Mouse (Mus musculus) CD4-positive, CD25-positive, alpha-beta regulatory T cell, adult 4 months (primary cell): ENCODE measurements around the gene Snf8. TPM values are rescaled to one million over a fixed set of nuclear protein-coding genes. Genes with fewer than 3 reads are reported as not detected.
A peak's percentile ranks its signal among the peaks of the same experiment; 100 is the strongest.

ENCODE experiments used
- ATAC-seq: one replicate; pipeline ENCODE4 v1.8.0; 2017
- polyA plus RNA-seq, 2 experiments: library from polyadenylated mRNA; unstranded; fragments of 100-300 nt; shearing (Covaris generic); gene quantifications; one replicate each; pipeline ENCODE4 v1.2.1; 2017

The Snf8 gene
- polyA plus RNA-seq, result 10 to 100 TPM; 32.8 to 42.6 TPM

DNA sequence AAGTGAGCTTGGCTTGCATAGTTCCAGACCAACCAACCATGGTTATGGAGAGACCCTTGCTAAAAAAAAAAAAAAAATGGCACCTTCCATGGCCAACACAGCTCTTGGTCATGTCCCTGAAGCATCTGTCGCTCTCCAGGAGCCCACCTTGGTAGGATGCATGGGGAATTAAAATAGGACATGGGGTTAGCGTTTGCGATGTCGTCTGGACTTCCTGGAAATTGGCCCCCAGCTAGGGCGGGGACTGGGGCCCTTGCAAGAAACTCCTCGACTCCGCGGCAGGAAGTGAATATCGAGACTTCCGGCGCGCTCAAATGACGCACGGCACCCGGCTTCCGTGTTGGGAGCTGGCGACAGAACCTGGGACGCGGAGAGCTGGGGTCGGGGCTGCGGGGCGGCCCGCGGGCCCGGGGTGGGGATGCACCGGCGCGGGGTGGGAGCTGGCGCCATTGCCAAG is at the start of gene Snf8:
Gene Snf8, plus strand, starts transcription at position 290 of the 457 bp plus-strand sequence.
- peak; percentile 93 for ATAC-seq

DNA sequence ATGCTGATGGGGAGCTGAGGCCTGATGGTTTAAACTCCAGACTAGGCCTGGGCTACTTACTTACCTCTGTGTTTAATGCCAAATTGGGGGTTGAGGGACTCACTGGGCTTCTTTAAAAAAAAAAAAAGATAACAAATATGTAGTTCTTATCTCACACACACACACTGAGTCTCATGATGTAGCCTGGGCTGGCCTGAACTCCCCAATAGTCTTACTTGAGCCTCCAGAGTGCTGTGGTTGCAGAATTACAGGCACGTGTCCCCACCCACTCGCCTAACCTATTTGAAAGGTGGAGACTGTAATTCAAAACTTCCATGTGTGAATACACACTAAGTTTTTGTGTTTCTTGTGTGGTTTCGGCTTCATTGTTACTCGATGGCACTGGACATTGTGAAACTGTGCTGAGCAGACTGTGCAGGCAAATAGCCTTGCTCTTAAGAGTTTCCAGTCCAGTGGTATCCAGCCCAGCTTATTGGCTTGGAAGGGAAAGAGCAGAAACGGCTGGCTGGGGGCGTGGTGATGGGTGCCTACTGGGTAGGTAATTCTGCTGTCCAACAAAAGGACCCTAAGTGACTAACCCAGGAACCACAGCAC is 46.7 kb upstream of the Snf8 start:
- no peak for ATAC-seq

DNA sequence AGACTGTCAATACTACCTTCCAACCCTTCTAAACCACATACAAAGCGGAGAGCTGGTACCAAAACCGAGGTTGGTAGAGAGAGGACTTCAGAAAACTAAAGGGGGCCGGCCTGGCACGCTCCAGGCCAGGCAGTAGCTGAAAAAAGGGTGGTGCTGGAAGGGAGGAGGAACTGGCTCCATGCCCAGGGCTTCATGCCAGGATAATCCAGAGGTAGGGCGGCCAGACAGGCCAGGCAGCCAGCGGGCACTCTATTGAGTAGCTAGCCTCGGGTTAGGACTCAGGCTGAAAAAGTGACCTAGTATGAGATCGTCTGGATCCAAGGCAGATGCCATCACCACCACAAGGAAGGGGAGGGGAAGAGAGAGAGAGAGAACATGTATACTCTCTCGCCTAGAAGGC is 46.2 kb upstream of the Snf8 start:
- no peak for ATAC-seq

DNA sequence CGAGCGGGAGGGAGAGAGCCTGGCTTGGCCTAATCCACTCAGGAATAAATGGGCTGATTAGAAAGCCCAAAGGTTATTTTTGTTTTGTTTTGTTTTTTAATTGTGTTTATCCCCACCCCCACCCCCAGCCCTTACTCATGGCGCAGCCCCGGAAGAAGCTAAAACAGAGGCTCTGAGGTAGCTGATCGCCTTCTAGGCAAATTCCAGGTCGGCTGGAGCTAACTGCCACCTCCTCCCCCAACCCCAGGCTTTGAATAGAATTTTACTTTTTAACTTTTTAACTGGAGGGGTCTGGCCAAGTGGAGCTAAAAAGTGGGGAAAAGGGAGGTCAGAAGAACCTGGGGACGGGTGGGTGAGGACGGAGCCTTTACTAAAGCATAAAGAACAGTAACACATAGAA is 44.8 kb upstream of the Snf8 start:
- no peak for ATAC-seq

DNA sequence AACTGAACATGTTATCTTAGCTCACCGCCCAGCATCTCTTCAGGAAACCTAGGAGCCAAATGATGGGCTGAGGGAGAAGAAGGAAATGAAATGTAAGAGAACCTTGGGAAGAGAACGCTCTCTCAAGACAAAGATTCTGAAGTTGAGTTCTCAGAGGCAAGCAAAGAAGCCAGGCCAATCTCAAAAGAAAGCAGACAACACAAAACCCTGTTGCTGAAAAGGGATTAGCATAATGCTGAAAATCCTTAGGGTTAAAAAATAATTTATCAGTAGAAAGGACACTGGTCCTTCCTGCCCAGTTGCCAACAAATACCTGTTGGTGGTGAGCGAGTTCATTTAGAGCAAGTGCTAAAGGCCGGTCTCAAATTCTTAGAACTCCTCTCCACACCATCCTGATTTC is 44.3 kb upstream of the Snf8 start:
- no peak for ATAC-seq

DNA sequence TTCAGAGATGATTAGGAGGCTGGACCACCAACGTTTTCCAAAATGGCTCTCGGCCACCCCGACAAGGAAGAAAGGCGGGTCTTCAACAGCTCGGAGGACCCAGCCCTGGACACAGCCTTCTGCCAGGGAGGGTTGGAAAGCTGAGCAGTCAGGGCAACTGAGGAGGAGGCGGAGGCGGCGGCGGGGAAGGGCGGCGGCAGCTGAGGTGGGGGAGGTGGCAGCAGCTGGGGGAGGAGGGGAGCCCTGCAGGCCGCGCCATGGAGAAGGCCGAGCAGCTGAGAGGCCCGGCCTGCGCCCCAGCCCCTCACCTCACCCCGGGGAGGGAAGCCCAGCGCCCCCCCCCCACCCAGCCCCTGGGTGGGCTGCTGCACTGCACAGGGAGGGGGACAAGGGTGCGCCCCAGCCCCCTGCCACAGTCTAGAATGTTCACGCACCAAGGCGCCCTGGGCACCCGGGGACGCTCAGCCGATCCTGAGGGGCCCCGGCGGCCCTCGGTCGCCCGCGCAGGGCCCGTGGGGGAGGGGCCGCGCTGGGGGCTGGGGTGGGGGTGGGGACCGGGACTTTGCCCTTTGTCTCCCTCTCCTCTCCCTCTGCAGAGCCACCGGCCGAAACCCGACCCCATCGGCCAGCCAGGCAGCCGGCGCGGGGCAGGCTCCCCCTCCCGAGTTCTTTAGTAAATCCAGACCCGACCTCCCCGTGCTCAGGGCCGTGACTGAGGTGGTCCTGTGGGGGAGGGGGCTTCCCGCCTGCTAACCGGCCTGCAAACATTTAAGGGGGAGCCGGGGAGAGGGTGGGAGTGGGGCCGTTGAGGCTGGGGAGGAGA is 43.6 kb upstream of the Snf8 start:
- ATAC-seq, result no peak

DNA sequence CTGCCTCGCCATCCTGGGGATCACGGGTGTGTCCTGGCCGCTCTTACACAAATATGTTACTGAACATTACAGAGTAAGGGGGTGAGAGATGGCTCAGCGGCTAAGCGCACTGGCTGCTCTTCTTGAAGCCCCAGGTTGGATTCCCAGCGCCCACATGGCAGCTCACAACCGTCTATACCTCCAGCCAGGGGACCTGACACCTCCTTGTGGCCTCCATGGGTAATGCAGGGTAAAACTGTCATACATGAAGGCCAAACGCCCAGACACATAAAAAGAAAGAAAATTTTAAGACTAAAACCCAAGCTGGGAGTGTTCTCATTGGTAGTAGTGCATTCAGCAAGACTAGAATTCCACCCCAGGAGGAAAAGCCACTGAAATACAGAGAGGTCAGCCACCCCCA is 40.5 kb upstream of the Snf8 start:
- no peak for ATAC-seq

DNA sequence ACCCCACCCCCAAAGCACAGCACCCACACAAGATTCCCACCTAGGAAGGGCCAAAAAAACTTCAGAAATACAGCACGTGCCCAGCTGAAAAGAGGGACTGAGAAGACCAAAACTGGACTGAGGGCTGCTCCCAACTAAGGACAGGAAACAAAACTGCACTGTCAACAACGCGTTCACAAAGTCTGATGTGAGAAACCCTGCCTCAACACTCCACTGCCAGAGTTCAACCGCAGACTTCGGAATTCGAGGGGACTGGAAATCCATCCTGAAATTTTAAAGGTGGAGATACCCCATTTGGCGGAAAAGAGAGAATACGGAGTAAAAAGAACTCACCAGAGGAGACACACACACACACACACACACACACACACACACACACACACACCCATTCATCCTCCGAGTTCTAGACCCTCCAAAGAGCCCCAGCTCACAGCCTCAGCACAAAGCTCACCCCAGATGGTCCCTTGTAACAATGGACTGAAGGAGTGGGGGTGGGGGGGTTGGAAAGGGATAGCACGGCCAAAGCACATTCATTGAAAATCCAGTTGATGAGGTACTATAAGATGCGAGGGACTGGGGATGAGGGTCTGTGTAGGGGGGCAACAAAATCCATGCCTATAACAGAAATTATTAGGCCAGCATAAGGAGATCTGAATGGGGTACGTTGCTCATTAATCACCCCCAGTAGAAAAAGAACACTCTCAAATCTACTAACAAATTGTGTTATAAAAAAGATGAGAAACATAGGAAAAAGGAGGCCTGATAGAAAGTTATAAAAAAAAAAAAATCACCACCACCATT is 31.4 kb upstream of the Snf8 start:
- no peak for ATAC-seq

DNA sequence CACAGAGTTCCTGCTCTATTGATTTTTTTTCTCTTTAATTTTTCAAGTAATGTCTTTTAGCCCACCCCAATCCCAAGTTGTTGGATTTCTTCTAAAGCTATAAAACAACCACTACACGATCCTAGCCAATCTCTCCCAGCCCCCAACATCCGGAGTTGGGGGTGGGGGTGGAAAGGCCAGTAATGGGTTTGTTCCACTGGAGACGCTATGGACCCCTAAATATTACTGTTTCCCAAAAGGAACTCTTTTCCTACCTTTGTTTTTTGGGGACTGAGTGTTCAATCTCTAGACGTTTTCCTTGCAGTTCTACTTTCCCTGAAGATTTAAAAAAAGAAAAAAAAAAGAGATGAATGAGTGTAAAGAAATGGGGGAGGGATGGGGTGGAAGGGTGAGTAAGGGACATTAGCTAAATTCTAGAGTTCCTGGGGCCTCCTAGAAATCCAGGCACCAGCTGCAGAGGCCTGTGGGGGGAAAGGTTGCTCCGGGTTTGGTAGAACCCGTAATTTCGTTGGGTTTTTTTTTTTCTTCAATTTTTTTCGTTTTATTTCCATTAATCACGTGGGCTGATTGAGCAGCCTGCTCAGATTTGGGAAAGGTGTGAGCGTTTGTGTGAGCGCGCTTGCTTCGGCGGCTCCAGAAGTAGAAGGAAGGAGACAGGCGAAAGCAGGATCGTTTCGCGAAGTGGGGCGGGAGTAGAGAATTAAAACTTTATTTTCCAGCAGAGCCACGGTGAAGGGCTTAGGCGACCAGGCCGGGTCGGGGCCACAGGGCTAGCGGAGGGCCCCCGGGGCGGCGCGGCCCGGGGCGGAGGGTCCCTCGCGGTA is 30.5 kb upstream of the Snf8 start:
- no peak for ATAC-seq

DNA sequence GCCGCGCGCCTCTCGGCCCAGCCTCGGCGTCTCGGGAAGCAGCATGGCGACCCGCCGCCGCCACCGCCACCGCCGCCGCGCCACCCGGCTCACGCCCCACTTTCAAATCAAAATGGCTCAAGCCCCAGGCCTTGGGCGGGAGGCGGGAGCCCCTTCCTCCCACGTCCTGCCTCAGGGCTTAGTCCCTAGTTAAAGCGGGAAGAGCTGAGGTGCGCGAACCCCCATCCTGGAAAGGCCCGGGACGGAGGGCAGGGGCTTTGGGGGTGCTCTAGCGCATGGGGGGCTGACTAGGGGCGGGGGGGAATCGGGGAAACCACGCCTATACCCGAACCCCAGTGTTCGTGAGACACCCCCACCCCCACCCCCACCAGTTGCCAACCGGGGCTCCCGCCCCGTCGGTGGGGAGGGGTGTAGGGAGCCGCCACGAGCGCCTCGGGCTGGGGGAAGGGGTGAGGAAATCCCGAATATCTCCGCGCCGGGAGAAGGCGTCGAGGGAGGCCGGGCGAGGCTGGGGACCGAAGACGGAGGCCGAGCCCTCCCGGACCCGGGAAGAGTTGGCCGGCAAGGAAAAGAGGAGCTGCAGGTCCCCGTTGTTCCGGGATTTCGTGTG is 29.8 kb upstream of the Snf8 start:
- ATAC-seq, result no peak

DNA sequence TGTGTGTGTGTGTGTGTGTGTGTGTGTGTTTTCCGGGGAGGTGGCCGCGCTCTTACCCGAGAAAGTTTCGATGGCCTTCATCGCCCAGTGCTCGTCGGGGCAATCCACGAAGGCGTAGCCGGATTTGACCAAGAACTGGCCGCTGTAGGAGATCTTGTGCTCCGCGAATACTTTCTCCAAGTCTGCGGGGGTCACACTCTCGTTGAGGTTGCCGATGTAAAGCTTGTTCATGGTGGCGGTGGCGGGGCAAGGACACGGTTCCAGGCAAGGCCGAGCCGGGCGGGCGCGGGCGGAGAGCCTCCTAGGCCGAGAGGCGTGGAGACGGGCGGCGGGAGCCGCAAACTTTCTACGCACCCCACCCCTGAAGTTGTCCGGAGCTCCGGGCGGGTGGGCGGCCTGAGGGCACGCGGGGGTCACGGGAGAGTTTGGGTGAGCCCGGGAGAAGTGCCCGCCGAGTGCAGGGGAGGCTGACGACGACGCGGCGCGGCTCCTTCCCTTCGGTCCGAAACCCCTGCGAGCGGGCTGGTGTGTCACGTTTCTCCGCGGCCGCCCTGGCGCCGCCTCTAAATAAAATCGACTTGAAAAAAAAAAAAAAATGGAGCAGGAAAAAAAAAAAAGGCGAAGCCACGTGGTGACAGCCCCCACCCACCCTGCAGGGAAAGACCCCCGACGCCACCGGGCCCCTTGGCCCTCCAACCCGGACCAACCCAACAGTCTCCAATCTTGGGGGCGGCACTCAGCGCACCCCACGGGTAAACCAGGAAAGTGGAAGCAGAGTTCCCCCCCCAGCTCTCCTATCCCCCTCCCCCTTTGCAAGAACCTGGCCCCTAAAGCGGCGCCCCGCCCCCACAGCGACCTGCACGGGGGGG is 29.0 kb upstream of the Snf8 start, which contains the start of gene Igf2bp1:
Gene Igf2bp1, minus strand, starts transcription at position 538 of the 869 bp plus-strand sequence.
- ATAC-seq, result no peak

DNA sequence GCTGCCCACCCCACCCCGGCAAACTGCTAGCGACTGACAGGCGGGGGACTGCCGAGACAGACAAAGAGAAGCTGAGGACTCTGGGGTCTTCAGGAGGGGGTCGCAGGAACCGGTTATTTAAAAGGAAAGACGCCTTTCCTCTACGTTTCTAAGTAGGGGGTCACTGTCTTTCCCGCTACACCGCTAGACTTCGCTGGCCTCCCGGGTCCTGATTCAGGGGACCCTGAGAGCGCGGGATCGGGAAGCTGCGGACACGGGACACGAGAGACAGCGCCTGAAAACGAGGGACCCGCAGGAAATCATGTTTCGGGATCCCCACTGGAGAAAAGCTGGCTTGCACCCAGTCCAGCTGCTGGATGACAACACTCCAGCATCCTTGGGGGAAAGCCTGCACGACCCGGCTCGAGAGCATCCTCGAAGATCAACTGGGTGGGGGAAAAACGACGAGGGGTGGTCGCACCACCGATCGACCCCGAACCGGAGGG is 28.3 kb upstream of the Snf8 start:
- ATAC-seq, result no peak

DNA sequence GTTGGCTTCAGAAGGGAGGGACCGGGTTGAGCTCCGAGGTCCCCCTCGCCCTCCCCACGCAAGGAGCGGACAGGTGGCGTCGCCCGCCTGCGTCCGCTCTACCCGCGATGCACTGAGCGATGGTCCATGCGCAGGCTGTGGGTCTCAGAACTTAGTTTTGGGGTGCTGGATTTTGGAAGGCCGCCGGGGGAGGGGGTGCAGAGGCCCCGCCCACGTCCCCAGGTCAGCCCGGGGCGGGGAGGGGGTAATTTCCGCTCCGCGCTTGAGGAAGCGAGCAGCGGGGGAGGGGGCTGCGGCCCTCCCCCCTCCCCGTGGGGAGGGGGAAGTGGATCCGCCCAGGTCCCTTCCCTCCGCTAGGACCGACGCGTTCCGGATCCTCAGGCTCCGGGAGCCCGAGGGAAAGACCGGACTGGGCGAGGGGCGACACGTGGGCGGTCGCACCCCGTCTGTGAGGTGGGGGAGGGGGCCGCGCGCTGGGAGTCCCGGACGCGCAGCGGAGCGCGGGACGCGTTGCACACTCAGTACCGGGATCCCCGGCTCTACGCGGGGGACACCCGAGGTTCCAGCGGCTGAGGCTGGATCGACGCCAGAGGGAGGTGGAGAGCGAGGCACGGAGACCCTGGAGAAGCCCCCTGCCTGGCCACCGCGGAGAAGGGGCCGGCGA is 27.7 kb upstream of the Snf8 start:
- peak; percentile 43 for ATAC-seq

DNA sequence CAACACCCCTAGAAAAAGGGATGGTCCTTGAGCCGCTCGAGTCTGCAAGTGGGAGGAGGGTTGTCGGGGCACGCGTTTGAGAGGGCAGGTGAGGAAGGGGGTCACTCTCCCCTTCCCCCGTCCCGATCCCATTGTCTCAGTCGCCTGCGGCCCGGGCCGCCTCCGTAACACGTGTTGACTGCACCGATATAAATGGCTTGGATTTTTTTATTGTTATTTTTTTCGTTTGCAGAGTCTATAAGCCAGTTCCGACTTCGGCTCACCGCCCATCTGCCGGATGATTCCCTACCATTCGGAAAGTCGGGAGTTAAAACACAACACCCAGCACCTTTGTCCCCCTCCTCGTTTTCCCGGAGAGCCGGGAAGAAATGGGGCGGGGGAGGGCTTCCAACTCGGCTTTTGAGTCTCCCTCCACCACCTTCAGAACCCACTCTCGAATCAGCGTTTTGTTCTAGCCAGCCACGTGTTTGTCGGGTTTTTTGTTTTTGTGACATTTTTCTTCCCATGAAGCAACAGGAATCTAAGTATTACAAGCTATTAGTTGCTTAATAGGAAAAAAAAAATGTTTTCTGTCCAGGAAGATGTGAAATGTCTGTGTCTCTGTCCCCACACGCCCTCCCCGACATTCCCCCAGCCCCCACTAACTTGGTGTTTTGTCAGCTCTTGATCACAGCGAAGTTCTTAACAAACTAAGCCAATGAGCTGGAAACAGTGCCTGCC is 27.0 kb upstream of the Snf8 start:
- no peak for ATAC-seq

DNA sequence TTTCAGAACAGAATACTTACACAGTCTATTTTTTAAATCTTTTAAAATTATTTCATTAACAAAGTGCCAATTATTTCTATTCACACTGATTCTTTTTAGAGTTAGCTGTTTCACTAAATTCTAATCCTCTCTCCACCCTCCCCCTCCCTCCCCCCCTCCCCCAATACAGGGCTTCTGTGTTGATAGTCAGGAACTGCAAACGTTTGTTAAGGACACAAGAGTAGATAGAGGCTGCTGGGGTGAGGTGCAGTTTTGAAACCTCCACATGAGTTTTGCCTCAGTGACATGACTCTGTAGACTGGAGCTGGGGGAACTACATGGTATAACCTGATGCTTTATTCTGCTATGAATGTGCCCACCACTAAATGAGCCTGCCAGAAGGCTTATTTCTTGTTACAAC is 25.9 kb upstream of the Snf8 start:
- no peak for ATAC-seq

DNA sequence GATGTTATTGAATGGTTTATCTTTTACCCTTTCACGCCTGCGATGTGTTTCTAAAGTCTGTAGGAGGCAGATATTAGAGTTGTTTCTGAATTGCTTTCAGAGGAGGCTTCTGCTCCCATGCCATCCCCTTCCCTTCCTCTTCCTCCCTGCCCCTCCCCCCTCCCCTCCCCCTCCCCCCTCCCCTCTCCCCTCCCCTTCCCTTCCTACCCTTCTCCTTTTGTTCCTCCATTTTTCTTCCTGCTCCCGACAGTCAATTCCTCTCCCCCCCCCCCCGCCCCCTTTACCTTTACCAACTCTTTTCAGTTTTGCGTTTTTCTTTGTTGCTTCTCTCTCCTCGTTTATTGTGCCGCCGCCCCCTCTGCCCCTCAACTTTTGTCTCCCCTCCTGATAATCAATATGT is 22.7 kb upstream of the Snf8 start:
- no peak for ATAC-seq

DNA sequence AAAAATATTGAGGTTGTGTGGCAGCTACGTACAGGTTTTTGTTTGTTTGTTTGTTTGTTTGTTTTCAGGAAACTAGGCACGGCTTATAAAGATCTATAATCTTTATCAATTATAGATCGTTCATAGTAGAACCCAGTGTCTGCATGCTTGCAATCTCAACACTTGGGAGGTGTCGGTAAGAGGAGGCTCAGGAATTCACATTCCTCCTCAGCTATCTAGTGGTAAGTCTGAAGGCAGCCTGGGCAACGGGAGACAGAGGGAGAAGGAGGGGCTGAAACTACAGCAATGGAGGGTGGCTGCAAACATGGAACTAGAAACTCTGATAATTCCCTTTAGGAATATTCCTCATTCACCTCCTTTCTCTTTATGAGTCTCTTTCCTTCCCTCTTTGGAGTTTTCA is 19.3 kb upstream of the Snf8 start:
- no peak for ATAC-seq

DNA sequence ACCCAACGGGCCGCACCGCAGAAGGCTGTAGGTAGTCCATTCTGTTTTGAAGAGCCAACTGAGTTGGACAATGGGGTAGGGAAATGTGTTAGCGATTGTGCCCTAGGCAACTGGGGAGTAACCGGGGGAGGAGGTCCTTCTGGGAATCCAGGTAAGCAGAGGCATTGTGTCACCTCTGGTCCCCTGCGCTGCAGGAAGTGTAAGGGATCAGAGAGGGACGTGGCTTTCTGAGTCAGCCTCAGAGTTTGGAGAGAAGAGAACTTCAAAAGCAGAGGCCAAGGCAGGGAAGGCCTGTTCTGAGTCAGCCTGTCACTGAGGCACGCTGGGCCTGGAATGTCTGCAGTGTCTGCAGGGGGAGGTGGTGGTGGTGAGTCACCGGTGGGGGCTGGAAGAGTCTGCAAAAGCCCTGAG is 16.7 kb upstream of the Snf8 start:
- ATAC-seq, result no peak

DNA sequence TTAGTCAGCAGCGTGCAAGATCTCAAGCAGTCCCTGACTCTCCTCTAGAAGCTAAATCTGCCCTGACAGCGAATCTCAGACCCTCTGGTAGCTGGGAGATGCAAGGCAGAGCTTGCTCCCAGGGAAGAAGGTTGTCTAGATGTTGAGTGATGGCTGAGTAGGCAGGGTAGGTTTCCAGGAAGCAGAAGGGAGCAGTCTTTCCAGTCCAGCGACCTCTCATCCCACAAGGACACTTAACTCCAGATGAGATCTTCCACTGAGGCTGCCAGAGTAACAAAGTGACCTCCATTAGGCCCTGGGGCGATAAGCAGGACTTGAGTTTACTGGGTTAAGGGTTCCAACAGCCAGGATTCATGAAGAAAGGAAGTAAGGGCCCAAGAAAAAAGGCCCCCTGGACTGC is 14.1 kb upstream of the Snf8 start:
- no peak for ATAC-seq

DNA sequence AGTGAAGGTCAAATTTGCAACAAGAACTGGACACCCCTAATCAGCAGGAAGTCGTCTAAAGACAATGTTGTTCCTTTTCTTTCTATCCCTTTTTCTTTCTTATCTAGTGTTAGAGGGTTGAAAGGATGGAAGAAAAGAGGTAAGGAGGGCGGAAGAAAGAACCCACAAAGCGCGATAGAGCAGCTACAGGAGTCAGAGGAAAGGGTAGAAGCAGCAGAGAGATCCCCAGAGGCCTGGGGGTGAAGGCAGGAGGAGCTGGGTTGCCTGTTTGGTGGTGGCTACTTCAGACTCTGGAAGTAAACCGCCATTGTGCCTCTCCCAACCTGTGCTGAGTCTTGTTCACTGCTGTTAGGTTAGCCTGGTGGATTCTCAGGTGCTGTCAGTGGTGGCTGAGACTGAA is 6.6 kb upstream of the Snf8 start:
- ATAC-seq, result no peak
